Mouse (Mus musculus): ENCODE measurements at regions not wholly inside any gene's neighbourhood (a gene's known extent, or its start where the extent isn't known, plus 50 kb on each side); places are given as distances from the start of the nearest gene placed in this dataset.
"Not testable (repeated sequence)": the region's sequence is repeated elsewhere in the genome, so short reads cannot be mapped to it uniquely, and the experiment has no call there.

DNA sequence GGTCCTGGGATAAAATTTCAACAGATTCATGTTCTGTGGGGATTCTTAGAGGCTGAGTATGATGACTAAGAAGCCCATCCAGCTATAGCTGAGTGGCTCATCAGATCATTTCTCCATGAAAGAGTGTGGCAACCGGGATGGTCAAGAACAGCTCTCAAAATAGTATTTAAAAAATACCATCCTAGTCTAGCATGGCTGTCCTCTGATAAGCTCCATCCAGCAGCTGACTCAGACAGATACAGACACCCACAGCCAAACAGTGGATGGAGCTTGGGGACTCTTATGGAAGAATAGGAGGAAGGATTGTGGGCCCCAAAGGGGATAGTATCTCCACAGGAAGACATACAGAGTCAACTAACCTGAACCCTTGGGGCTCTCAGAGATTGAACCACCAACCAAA is 201.6 kb upstream of the Egfl6 start:
- TF ChIP-seq CTCF (conservative IDR thresholded peaks at IDR 0.05; ENCODE audit: insufficient read depth, insufficient read length, low read depth, low read length); POLR2A (IDR thresholded peaks at IDR 0.05; ENCODE audit: low read depth, low read length): not testable (repeated sequence)

Data from kidney, adult 2 months (tissue).